8 mouse cellular contexts compared by ENCODE assay signal in genomic region chr9:20492527-20493233, GRCm38 (mm10). TPM values are rescaled to one million over a fixed set of nuclear protein-coding genes. Genes with fewer than 3 reads are reported as not detected.
DNase-seq lines count a peak whose midpoint lies in the region; ATAC-seq lines count a peak whose summit lies in the region.

Gene Zfp426 (minus strand): TSS chr9:20492746.

- peak; percentile 95 for ATAC-seq in intestine, embryonic 14.5 days (replicated peaks; ENCODE audit: low FRiP score, low TSS enrichment, low read depth)

- H3K4me3 ChIP-seq in intestine, embryonic 14.5 days (ENCODE audit: low read depth, low read length), result peak within 1 kb of the TSS; percentile 98

- peaks cover 24% of the 10 kb centered on the region for H3K4me1 ChIP-seq in intestine, embryonic 14.5 days (replicated peaks; ENCODE audit: control insufficient read depth, insufficient read depth, low read length)

- H3K9me3 ChIP-seq in intestine, embryonic 14.5 days (ENCODE audit: control insufficient read depth, low read length), result no peaks in the 10 kb centered on the region

- peak within 1 kb of the TSS; percentile 93 for H3K4me2 ChIP-seq in intestine, embryonic 14.5 days (ENCODE audit: low read length)

- H3K36me3 ChIP-seq in intestine, embryonic 14.5 days (ENCODE audit: control insufficient read depth, insufficient read depth, low read length), result peaks cover 34% of the 10 kb centered on the region

- H3K27me3 ChIP-seq in intestine, embryonic 14.5 days (replicated peaks; ENCODE audit: control insufficient read depth, insufficient read depth, low read length), result no peaks in the 10 kb centered on the region

- intact Hi-C loops in gastrocnemius, postnatal 14 days (cut with DNase I; ENCODE audit: low total_unique reads), result no loop called here
- intact Hi-C loops in left cerebral cortex, postnatal 14 days (cut with DNase I), result loop anchor here (2.0 kb wide), 1 partner anchor 88 kb away; the partner anchor contains the start of gene Zfp846

- peak within 1 kb of the TSS; percentile 97 for H3K27ac ChIP-seq in intestine, embryonic 14.5 days (ENCODE audit: low read depth)

- WGBS in intestine, embryonic 14.5 days, result under 1% methylated on average over 40 of the region's 40 CpGs

- DNase-seq in adipocyte (ENCODE audit: low spot score), result peak; percentile 86
- peak; percentile 96 for DNase-seq in embryo, embryonic 10 days (ENCODE audit: low spot score)
- DNase-seq in gastrocnemius, postnatal 14 days, result peak; percentile 77
- DNase-seq in intestine, embryonic 14.5 days (ENCODE audit: low spot score), result peak; percentile 96
- DNase-seq in left cerebral cortex, postnatal 14 days (ENCODE audit: low spot score in 2 of 2), result peak; percentile 87 to 89
- DNase-seq in mesoderm, embryonic 11.5 days (ENCODE audit: low read depth, low spot score), result peak; percentile 94
- DNase-seq in right cerebral cortex, postnatal 36 days (ENCODE audit: low spot score in 2 of 2), result peak; percentile 86 to 88
- DNase-seq in yolk sac, embryonic 10.5 days (ENCODE audit: low spot score), result peak; percentile 89

- H3K9ac ChIP-seq in intestine, embryonic 14.5 days (ENCODE audit: low read length), result peak within 1 kb of the TSS; percentile 82

RNA-seq across cellular contexts. Expression of gene Zfp426, which starts in this region (rescaled TPM):
- 1 to 10 TPM; 7.4 to 8.2 TPM for total RNA-seq in gastrocnemius, postnatal 14 days (2021)
- 18.3 and 24.6 TPM in 2 replicates for polyA plus RNA-seq in intestine, embryonic 14.5 days (2014; fragmentation: Nextera tagmentation; extraction: Ambion mirVana)
- 10 to 100 TPM; 29.2 to 29.5 TPM for total RNA-seq in left cerebral cortex, postnatal 14 days (2021)

Comparison
In these comparisons a context has a peak if more than half of its experiments do, and no peak if none do; other contexts are left out.
1. Peak in every context shown above with its lines: DNase-seq, ATAC-seq, H3K4me3 ChIP-seq and H3K27ac ChIP-seq.